Mouse (Mus musculus) heart, adult 2 months (tissue): Measurements from ENCODE around the gene BC067074. TPM values are rescaled to one million over a fixed set of nuclear protein-coding genes. Genes with fewer than 3 reads are reported as not detected.
"Not testable (repeated sequence)": the region's sequence is repeated elsewhere in the genome, so short reads cannot be mapped to it uniquely, and the experiment has no call there.

Source experiments
- DNase-seq, 2 experiments: peaks; one replicate each; pipeline ENCODE4 v3.0.0; 2021
- H3K27ac ChIP-seq: fragments of 200-600 bp; 2 replicates; pipeline ENCODE4 v1.8.1; 2022
- H3K27me3 ChIP-seq: fragments of 200-500 bp; 2 replicates; pipeline ENCODE4 v1.6.1; 2012; ENCODE audit warnings: mild to moderate bottlenecking, low read length, inconsistent platforms, mixed read lengths; ENCODE audit not compliant: control insufficient read depth, insufficient read depth
- H3K36me3 ChIP-seq: fragments of 200-500 bp; 2 replicates; pipeline ENCODE4 v1.6.1; 2012; ENCODE audit warnings: low read length, inconsistent platforms; ENCODE audit not compliant: control insufficient read depth, insufficient read depth
- H3K4me1 ChIP-seq: fragments of 200-500 bp; 2 replicates; pipeline ENCODE4 v1.6.1; 2011; ENCODE audit warnings: low read length; ENCODE audit not compliant: control insufficient read depth, insufficient read depth
- H3K4me3 ChIP-seq: fragments of 200-600 bp; 2 replicates; pipeline ENCODE4 v1.8.1; 2022
- H3K79me2 ChIP-seq: fragments of 200-500 bp; replicated peaks from 2 replicates; pipeline ENCODE4 v1.6.1; 2012; ENCODE audit warnings: mild to moderate bottlenecking, inconsistent platforms, low read length, moderate library complexity, mixed read lengths; ENCODE audit not compliant: control insufficient read depth, insufficient read depth
- H3K9ac ChIP-seq: fragments of 200-500 bp; 2 replicates; pipeline ENCODE4 v1.6.1; 2012; ENCODE audit warnings: low read depth, mild to moderate bottlenecking, control low read depth, inconsistent platforms, low read length, mixed read lengths
- CTCF ChIP-seq: fragments of 200-600 bp; IDR thresholded peaks from 2 replicates; pipeline ENCODE4 v1.8.1; 2022; ENCODE audit warnings: antibody characterized with exemption, mild to moderate bottlenecking, moderate library complexity
- EP300 ChIP-seq: fragments of 200-500 bp; IDR thresholded peaks from 2 replicates; pipeline ENCODE4 v1.6.1; 2011; ENCODE audit warnings: low read depth, low read length, control low read depth; ENCODE audit not compliant: insufficient read depth
- POLR2A ChIP-seq: fragments of 200-500 bp; IDR thresholded peaks from 2 replicates; pipeline ENCODE4 v1.6.1; 2011; ENCODE audit warnings: mild to moderate bottlenecking, low read depth, low read length, control low read depth; ENCODE audit not compliant: insufficient read depth
- WGBS: fragments of 180-500 bp; shearing (Covaris S2); methylation state at CpG from one replicate; pipeline ENCODE4 v1.1.7; 2018; 5-methylcytosine and 5-hydroxymethylcytosine counted together
- intact Hi-C: fragments of 180-260 bp; cut with DNase I; formaldehyde crosslinking; loops from one replicate; pipeline ENCODE4 v1.15.1; 2025
- long read RNA-seq: library from polyadenylated mRNA; stranded (forward); transcript quantifications from one replicate; pipeline ENCODE4 v2.0.0, GENCODE M21; 2021
- polyA plus RNA-seq: library from polyadenylated mRNA; depleted of rRNA; stranded (reverse); fragments of >200 nt; gene quantifications from 2 replicates; pipeline ENCODE4 v1.2.3, GENCODE M21; 2012; rRNA removed
- total RNA-seq, 2 experiments: library from RNA; stranded (reverse); gene quantifications; 2 replicates each; pipeline ENCODE4 v1.2.3; 2021

Gene BC067074
- total RNA-seq, result 1 to 10 TPM; 2.0 to 2.3 TPM
- 1.4 and 1.8 TPM in 2 replicates for polyA plus RNA-seq
- long read RNA-seq, result 0 reads

GRCm38 (mm10) chr13:113292975-113293706 lies at the start of gene BC067074:
Gene BC067074, plus strand, starts transcription at chr13:113293159.
- Histone ChIP-seq H3K36me3 (no peaks in the 10 kb centered on the region), H3K79me2 (no peaks in the 10 kb centered on the region), H3K27me3 (peaks cover 6% of the 10 kb centered on the region), H3K4me3 (peak within 1 kb of the TSS; percentile 46), H3K4me1 (no peaks in the 10 kb centered on the region; the same call in 1 of the 2 replicates), H3K9ac (peak within 1 kb of the TSS; percentile 78), H3K27ac (no peak within 1 kb of the TSS)
- intact Hi-C loops, result no loop called here
- 3% methylated on average over 52 of the region's 75 CpGs for WGBS
- TF ChIP-seq CTCF, result no peak
- no peak for TF ChIP-seq POLR2A
- TF ChIP-seq EP300, result no peak
- peak; percentile 24 to 33 for DNase-seq

DNA sequence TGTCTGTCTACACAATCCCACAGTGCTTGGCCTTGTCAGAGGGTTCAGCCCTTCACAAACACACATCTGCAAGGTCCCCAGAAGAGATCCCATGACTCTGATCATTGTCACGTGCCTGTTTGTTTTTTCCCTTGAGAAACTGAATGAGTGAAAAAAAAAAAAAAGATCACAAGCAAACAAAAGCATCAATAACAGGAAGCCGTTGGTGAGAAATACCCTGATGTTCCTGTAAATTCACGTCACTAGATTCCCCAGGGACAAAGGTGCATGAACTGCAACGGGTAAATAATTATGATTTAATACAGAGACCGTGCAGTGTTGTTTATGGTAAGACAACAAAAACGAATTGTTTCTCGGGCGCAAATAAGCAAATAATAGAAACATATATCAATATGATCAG lies 47.9 kb upstream of the BC067074 start:
- Histone ChIP-seq H3K79me2 (no peaks in the 10 kb centered on the region), H3K4me3 (no peak overlapping the region), H3K27me3 (no peaks in the 10 kb centered on the region), H3K4me1 (peaks cover 1% of the 10 kb centered on the region; the same call in 1 of the 2 replicates), H3K36me3 (no peaks in the 10 kb centered on the region), H3K27ac (no peak overlapping the region), H3K9ac (no peak overlapping the region)
- DNase-seq, result no peak
- intact Hi-C loops, result no loop called here
- 53% methylated on average over 8 of the region's 8 CpGs for WGBS
- TF ChIP-seq CTCF, result no peak

- DNase-seq, intact Hi-C loops, H3K36me3 ChIP-seq, H3K27me3 ChIP-seq, H3K79me2 ChIP-seq, H3K27ac ChIP-seq, H3K9ac ChIP-seq, H3K4me3 ChIP-seq, H3K4me1 ChIP-seq: not testable (repeated sequence)
- 80% methylated on average over 7 of the region's 7 CpGs for WGBS
These were observed 40.4 kb upstream of the BC067074 start for GRCm38 (mm10) chr13:113252580-113252979.

DNA sequence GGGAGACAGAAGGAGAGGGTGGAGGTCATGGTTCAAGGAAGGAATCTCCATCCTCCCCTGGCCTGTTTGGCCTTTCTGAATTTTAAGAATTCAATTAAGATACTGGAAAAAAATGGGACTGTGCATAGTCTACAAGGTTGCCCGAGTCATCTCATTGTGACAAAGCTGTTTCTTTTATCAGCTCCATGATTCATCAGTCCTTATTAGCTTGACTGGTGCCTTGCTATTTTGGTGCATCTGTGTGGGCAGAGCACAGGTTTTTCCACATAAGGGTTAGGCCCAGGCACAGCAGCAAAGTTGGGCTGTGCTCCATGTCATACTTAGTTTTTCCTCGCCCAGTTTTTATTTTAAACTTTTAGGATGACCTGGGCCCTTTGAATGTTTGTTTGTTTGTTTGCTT lies 36.2 kb upstream of the BC067074 start:
- DNase-seq, result no peak
- no peaks in the 10 kb centered on the region for H3K36me3 ChIP-seq
- no peaks in the 10 kb centered on the region for H3K4me1 ChIP-seq
- no peaks in the 10 kb centered on the region for H3K79me2 ChIP-seq
- no peak overlapping the region for H3K4me3 ChIP-seq
- no peak overlapping the region for H3K27ac ChIP-seq
- H3K9ac ChIP-seq, result no peak overlapping the region
- WGBS, result 52% methylated on average over 2 of the region's 2 CpGs
- TF ChIP-seq POLR2A (no peak), EP300 (no peak), CTCF (no peak)
- H3K27me3 ChIP-seq, result no peaks in the 10 kb centered on the region
- intact Hi-C loops, result no loop called here

DNA sequence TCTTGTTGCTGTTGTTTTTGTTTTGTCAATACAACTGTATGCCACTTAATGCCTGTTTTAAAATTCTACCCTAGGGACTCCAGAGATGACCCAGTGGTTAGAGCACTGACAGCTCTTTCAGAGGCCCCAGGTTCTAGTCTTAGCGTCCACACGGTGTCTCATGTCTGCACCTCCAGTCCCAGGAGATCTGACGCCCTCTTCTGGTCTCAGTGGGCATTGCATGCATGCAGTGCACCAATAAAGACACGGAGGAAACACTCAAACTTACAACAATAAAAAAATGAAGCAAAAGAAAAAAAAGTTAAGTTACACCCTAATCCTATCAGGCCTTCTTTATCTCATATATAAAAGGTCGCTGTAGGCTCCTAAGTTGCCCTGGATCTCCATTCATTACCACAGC lies 35.8 kb upstream of the BC067074 start:
- Histone ChIP-seq H3K27me3 (no peaks in the 10 kb centered on the region), H3K79me2 (no peaks in the 10 kb centered on the region), H3K27ac (no peak overlapping the region), H3K4me1 (no peaks in the 10 kb centered on the region), H3K9ac (no peak overlapping the region), H3K36me3 (no peaks in the 10 kb centered on the region), H3K4me3 (no peak overlapping the region)
- TF ChIP-seq CTCF (peak; percentile 58), EP300 (no peak)
- intact Hi-C loops, result no loop called here
- 54% methylated on average over 5 of the region's 5 CpGs for WGBS
- no peak for DNase-seq

DNA sequence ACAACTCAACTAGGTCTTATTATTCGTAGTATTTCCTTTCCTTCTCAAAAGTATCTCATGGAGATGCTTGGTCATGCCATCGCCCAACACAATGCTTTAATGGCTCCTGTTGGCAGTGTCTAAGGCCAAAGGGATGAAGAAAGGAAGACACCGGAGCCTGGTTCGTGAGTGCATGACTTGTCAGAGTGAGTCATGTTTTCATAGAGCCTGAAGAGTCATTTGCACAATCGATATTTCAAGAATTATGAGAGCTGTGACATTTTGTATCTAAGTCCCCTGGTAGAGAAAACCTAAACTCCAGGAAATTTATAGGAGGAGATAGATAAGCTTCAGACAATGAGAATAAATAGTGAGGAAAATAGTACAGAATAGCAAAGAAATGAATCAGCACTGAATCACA lies 33.7 kb upstream of the BC067074 start:
- Histone ChIP-seq H3K4me3 (no peak overlapping the region), H3K27me3 (no peaks in the 10 kb centered on the region), H3K79me2 (no peaks in the 10 kb centered on the region), H3K4me1 (no peaks in the 10 kb centered on the region), H3K9ac (no peak overlapping the region), H3K36me3 (no peaks in the 10 kb centered on the region), H3K27ac (no peak overlapping the region)
- 82% methylated on average over 5 of the region's 5 CpGs for WGBS
- intact Hi-C loops, result no loop called here
- TF ChIP-seq EP300 (no peak), POLR2A (no peak), CTCF (no peak)
- DNase-seq, result no peak
